In genomic region chr12:99123611-99124495, GRCm38 (mm10) we compare ENCODE assay signal across 8 mouse cellular contexts.
DNase-seq lines count a peak whose midpoint lies in the region; ATAC-seq and TF ChIP-seq lines count a peak whose summit lies in the region.
"Had no signal": no experiment of that assay in that cellular context is flagged by ENCODE, and none has a peak within 500 bp of the region (broad histone marks: within the 10 kb centered on the region; RNA-seq: fewer than 3 reads in every experiment).

No protein-coding gene starts in this region.

- peaks cover under 1% of the 10 kb centered on the region; the same call in 1 of the 2 replicates for H3K9me3 ChIP-seq in midbrain, embryonic 13.5 days

- H3K36me3 ChIP-seq in midbrain, embryonic 13.5 days = no peaks in the 10 kb centered on the region

- DNase-seq in lung, postnatal 10 days = peak; percentile 12
- no peak for DNase-seq in lung, adult 2 months
- peak; percentile 43 to 56 for DNase-seq in cerebellum, postnatal 25 days
- DNase-seq in kidney, postnatal 10 days = peak; percentile 54
- peak; percentile 87 to 89 for DNase-seq in right cerebral cortex, adult 2 months (ENCODE audit: low spot score in 2 of 2)
- no peak for DNase-seq in thymus, postnatal 14 days

- H3K27ac ChIP-seq in midbrain, embryonic 13.5 days = no peak overlapping the region
- H3K27ac ChIP-seq: heart, adult 2 months had no signal

- H3K9ac ChIP-seq in midbrain, embryonic 13.5 days (replicated peaks) = no peak overlapping the region

- no peak for TF ChIP-seq POLR2A in lung, adult 2 months (IDR thresholded peaks at IDR 0.05; ENCODE audit: borderline replicate concordance, extremely low read depth, low read depth, low read length)

- no peak overlapping the region for H3K4me2 ChIP-seq in midbrain, embryonic 13.5 days (replicated peaks)

- ATAC-seq in midbrain, embryonic 13.5 days = no peak

- no peaks in the 10 kb centered on the region for H3K4me1 ChIP-seq in lung, adult 2 months (ENCODE audit: control insufficient read depth, insufficient read depth, low read length)
- no peaks in the 10 kb centered on the region for H3K4me1 ChIP-seq in midbrain, embryonic 13.5 days (replicated peaks)

- H3K4me3 ChIP-seq in lung, adult 2 months (replicated peaks; ENCODE audit: extremely low read depth, low read depth, low read length) = no peak overlapping the region
- no peak overlapping the region for H3K4me3 ChIP-seq in midbrain, embryonic 13.5 days (replicated peaks)
- H3K4me3 ChIP-seq: heart, adult 2 months had no signal

- TF ChIP-seq CTCF in lung, adult 2 months (IDR thresholded peaks at IDR 0.05; ENCODE audit: insufficient read depth, low read length) = no peak

- H3K27me3 ChIP-seq in midbrain, embryonic 13.5 days = no peaks in the 10 kb centered on the region

- 69% methylated on average over 15 of the region's 15 CpGs for WGBS in lung, adult 2 months
- 83% methylated on average over 15 of the region's 15 CpGs for WGBS in midbrain, embryonic 13.5 days

Comparison
In these comparisons a context has a peak if more than half of its experiments do, and no peak if none do; other contexts are left out.
1. DNase-seq: peak in lung, postnatal 10 days (single experiment), cerebellum, postnatal 25 days (2 of 2), kidney, postnatal 10 days (single experiment) and right cerebral cortex, adult 2 months (2 of 2); none in lung, adult 2 months (single experiment) and thymus, postnatal 14 days (single experiment).